Mouse (Mus musculus) large intestine, adult 2 months (tissue): ENCODE data around the gene Alg6. TPM values are rescaled to one million over a fixed set of nuclear protein-coding genes. Genes with fewer than 3 reads are reported as not detected.

Source experiments
- polyA plus RNA-seq: library from polyadenylated mRNA; depleted of rRNA; stranded (reverse); fragments of >200 nt; gene quantifications from 2 replicates; pipeline ENCODE4 v1.2.3, GENCODE M21; 2012; rRNA removed

Gene Alg6
- polyA plus RNA-seq, 1 experiment: 4.6 TPM

Other genes with a start within 250 kb of the Alg6 start
- 0.32 and 0.53 TPM in 2 replicates for gene Foxd3, start 59.4 kb upstream of the Alg6 start, polyA plus RNA-seq
- gene Efcab7, start 113.5 kb downstream of the Alg6 start, polyA plus RNA-seq: 0.94 and 1.5 TPM in 2 replicates
- 20.5 and 31.8 TPM in 2 replicates for gene Pgm1, start 213.8 kb downstream of the Alg6 start, polyA plus RNA-seq
- 0.57 and 0.82 TPM in 2 replicates for gene Itgb3bp, start 214.1 kb downstream of the Alg6 start, polyA plus RNA-seq